Mouse (Mus musculus): ENCODE data around the gene Elavl2.
"Not testable (repeated sequence)": the region's sequence is repeated elsewhere in the genome, so short reads cannot be mapped to it uniquely, and the experiment has no call there.

Elavl2 gene

DNA sequence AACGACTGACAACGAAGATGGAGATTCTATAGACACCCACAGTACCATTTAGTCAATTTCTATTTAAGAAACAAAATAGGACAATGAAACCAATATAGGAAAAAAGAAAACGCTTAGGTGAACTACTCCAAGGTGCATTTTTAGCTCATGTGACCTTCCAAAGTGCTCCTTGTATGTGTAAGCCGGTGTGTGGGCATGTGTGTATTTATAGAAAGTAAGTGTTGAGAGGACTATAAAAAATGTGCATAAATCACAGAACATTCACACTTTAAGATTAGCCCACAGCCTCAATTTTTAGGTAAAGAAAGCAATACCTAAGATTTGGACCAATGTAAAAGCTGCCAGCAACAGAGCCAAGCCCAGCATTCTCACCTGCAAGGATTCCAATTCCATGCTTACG is 51.0 kb downstream of the Elavl2 start:
- DNase-seq (ENCODE audit: extremely low read depth, insufficient read length, low spot score), result no peak

DNA sequence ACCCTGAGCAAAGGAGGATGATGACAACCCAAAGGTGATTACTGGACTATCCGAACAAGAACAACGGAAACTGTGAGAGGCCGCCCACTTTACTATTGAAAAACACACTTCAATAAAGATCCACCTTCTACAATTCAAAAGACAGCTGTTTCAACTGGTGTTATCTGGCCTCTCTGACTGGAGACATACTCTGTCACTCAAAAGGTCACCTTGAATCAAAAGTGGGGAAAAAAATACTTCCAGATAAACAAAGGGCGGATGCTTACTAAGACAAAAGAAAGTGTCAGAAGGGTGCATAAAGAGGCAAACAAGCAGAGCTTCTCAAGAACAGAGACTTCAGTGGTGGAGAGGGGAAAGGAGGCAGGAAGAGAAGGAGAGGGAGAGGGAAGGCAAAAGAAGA is 66.4 kb downstream of the Elavl2 start:
- DNase-seq (ENCODE audit: extremely low read depth, insufficient read length, low spot score), result no peak

GRCm38 (mm10) chr4:91310801-91311200 is 89.8 kb downstream of the Elavl2 start:
- DNase-seq (ENCODE audit: extremely low read depth, insufficient read length, low spot score), result no peak

DNA sequence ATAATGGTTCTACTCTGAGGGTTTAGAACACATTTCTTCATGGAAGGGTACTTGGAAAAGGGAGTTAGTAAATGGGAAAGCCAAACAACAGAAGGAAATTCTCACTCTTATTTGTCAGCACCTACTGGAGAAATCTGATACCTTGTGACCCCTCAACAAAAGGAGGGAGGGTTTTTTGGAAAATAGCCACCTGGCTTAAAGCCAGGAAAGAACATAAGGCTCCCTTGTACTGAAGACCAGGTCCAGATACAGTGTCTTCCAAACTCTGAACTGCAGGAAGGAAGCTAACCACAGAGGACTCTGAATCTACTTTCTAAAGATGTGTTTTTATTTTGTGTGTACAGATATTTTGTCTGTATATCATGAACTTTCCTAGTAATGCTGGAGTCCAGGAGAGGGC is 102.9 kb downstream of the Elavl2 start:
- no peak for DNase-seq (ENCODE audit: extremely low read depth, insufficient read length, low spot score)

GRCm38 (mm10) chr4:91295317-91295716 is 105.3 kb downstream of the Elavl2 start:
- no peak for DNase-seq (ENCODE audit: extremely low read depth, insufficient read length, low spot score)

GRCm38 (mm10) chr4:91291526-91291925 is 109.1 kb downstream of the Elavl2 start:
- DNase-seq (ENCODE audit: extremely low read depth, insufficient read length, low spot score), result no peak

DNA sequence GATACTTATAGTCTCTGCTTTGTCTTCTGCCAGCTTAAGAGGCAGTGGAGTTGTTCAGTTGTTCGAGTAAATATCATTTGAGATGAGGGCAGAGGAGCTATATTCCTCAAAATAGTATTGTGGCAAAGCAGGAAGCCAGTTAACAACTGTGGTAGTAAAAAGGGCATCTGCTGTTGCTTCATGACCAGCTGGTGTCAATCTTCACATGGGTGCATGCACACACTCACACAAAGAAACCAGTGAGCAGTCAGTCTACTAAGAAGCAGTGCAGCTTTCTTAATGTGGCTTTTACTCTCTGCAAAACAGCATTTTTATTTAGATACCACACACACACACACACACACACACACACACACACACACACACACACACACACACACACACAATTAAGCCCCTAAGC is 110.2 kb downstream of the Elavl2 start:
- DNase-seq (ENCODE audit: extremely low read depth, insufficient read length, low spot score), result no peak

DNA sequence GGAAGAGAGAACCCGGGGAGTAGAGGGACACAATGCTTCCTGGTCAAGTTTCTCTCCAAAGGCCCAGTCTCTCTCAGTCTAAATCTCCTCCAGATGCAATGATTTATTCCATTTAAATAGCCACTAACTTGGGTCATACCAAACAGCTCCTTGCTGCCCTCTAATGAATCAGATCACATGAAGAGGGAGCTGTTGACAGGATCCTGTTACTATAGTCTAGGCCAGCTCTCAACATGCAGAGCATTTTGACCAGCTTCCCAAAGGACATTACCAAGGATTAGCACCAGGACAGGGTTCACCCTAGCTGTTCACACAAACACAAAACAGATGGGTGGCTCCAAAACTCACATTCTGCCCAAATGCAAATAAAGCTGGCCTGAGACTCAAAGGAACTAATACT is 111.4 kb downstream of the Elavl2 start:
- no peak for DNase-seq (ENCODE audit: extremely low read depth, insufficient read length, low spot score)

GRCm38 (mm10) chr4:91268390-91268789 is 132.2 kb downstream of the Elavl2 start:
- no peak for DNase-seq (ENCODE audit: extremely low read depth, insufficient read length, low spot score)

GRCm38 (mm10) chr4:91263733-91264440 is 136.7 kb downstream of the Elavl2 start:
- no peak for DNase-seq (ENCODE audit: extremely low read depth, insufficient read length, low spot score)

DNA sequence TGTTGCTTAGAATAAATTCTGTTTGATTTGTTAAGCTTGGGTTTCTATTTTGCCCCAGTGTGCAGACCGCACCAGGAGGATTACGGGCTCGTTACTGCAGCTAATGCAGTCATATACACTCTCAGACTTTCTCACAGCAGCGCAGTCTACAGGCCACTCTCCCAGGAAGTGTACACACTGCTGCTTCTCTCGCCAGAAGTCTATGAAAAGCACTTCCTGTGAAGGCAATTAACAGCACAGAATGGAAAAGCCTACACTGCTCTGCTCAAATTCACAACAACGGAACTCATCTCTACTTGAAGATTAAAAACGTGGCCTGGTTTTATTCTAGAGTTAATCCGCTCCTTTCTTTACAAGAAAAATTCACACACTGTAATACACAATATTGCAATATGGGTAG is 137.7 kb downstream of the Elavl2 start:
- no peak for DNase-seq (ENCODE audit: extremely low read depth, insufficient read length, low spot score)

- DNase-seq (ENCODE audit: extremely low read depth, insufficient read length, low spot score), result no peak
These were observed 140.0 kb downstream of the Elavl2 start for GRCm38 (mm10) chr4:91260622-91261021.

DNA sequence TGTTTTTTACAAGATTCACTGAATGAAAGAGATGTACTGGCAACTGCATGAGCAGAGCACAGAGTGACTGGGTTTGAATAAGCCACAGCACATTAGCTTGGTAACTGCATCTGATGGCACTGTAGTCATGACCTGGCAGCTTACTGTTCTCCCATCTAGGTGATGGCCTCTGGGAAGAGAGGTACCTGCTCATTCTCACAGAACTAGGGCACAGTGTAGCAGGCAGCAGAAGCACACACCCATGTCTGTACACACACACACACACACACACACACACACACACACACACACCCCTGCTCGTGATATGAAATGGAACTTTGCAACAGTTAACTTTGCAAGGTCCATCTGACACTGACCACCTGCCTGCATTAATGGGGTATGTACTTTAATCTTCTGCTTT is 151.9 kb downstream of the Elavl2 start:
- no peak for DNase-seq (ENCODE audit: extremely low read depth, insufficient read length, low spot score)

- not testable (repeated sequence) for DNase-seq (ENCODE audit: extremely low read depth, insufficient read length, low spot score)
These were observed 155.4 kb downstream of the Elavl2 start for GRCm38 (mm10) chr4:91245136-91245535.

DNA sequence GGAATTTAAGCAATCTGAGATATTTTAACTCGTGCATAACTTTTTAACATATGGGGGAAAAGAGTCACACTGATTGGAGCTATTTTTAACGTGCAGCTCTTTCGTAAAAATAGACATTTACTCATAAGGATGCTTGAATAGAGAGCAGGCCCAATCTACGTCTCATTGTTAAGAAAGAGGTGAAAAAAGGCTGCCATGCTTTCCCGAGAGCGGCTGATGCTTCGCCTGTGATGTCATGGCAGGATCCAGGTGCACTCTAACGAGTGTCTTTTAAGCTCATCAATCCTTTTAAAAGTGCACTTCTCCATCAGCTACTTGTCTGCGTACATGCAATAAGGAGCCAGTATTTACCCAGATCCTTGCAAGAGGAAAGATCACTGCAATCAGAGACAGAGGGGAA is 156.0 kb downstream of the Elavl2 start:
- no peak for DNase-seq (ENCODE audit: extremely low read depth, insufficient read length, low spot score)

- DNase-seq (ENCODE audit: extremely low read depth, insufficient read length, low spot score), result no peak
These were observed 156.7 kb downstream of the Elavl2 start for GRCm38 (mm10) chr4:91243896-91244295.

- no peak for DNase-seq (ENCODE audit: extremely low read depth, insufficient read length, low spot score)
These were observed 161.7 kb downstream of the Elavl2 start for GRCm38 (mm10) chr4:91238739-91239485.

GRCm38 (mm10) chr4:91236976-91237375 is 163.6 kb downstream of the Elavl2 start:
- DNase-seq (ENCODE audit: extremely low read depth, insufficient read length, low spot score), result no peak

DNA sequence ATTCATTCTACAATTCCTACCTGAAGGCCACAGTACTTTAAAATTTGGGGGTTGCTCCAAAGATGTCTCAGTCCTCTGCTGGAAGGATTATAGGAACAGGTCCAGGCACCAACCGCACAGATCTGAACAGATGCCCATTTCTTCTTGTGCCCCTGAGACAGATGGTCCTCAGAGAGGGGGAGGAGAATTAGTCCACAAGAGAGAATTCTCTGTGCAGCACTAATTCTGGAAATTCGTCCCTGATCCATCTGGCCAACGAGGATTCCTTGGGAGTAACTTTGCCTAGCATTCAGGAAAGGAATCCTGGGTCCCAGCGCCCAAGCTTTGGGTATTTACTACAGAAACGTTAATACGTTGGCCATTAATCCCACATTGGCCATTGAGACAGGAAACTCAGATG is 165.6 kb downstream of the Elavl2 start:
- DNase-seq (ENCODE audit: extremely low read depth, insufficient read length, low spot score), result no peak

GRCm38 (mm10) chr4:91233599-91233998 is 167.0 kb downstream of the Elavl2 start:
- no peak for DNase-seq (ENCODE audit: extremely low read depth, insufficient read length, low spot score)

GRCm38 (mm10) chr4:91230439-91230863 is 170.1 kb downstream of the Elavl2 start:
- DNase-seq (ENCODE audit: extremely low read depth, insufficient read length, low spot score), result no peak

DNA sequence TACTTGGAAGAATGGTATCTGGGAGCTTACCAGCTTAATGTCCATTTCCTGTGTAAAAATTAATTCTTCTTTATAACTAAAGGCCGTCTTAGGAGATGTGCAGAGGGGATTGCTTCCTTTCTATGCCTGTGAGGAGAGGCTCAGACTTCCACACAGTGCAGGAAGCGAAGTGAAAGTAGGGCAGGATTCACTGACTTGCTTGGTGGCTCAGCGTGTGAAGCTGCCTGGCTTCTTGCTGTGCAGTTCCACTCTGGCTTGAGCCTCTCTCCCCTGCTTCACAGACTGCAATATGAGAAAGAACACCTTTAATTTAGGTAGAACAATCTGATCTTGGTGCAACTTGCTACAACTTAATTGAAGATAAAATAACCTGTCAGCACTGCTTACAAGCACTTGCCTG is 172.2 kb downstream of the Elavl2 start:
- no peak for DNase-seq (ENCODE audit: extremely low read depth, insufficient read length, low spot score)

Data from 3134 (cell line).